Mouse (Mus musculus): Measurements from ENCODE around the gene St13. TPM values are rescaled to one million over a fixed set of nuclear protein-coding genes. Genes with fewer than 3 reads are reported as not detected.
A peak's percentile ranks its signal among the peaks of the same experiment; 100 is the strongest.

St13 gene
- polyA plus RNA-seq, 1 experiment from 2014 or later: 138 TPM

DNA sequence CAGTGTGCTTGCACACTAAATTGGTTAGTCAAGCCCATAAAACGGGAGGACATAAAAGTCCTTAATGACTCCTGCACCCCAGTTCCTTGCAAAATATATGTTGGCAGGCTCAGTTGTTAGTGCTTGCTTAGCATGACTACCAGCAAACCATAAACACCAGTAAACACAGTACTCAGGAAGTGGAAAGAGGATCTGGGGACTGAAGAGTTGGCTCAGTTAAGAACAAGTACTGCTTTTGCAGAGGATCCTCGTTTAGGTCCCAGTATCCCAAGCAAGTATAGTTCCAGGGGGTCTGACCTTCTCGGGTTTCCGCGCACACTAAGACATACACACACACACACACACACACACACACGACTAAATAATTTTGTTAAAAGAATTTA is 38.9 kb downstream of the St13 start:
- Histone ChIP-seq H3K4me1 (replicated peaks; ENCODE audit: control insufficient read depth, insufficient read depth, low read length) (peaks cover 19% of the 10 kb centered on the region; the same call in 1 of the 2 replicates), H3K27me3 (replicated peaks; ENCODE audit: control insufficient read depth, insufficient read depth, low read length) (no peaks in the 10 kb centered on the region), H3K36me3 (ENCODE audit: control insufficient read depth, insufficient read depth, low read length) (peaks cover 37% of the 10 kb centered on the region), H3K4me3 (ENCODE audit: low read depth, low read length) (peak overlapping the region; percentile 61), H3K9ac (ENCODE audit: low read length) (peak overlapping the region; percentile 58; the same call in 1 of the 2 replicates), H3K9me3 (ENCODE audit: control insufficient read depth, low read length) (no peaks in the 10 kb centered on the region), H3K4me2 (ENCODE audit: low read length) (peak overlapping the region; percentile 85), H3K27ac (ENCODE audit: low read depth) (peak overlapping the region; percentile 58)
- ATAC-seq (replicated peaks; ENCODE audit: low FRiP score, low TSS enrichment, low read depth) (peak; percentile 72), DNase-seq (ENCODE audit: low spot score) (no peak)
- WGBS: 32% methylated on average over 6 of the region's 6 CpGs

DNA sequence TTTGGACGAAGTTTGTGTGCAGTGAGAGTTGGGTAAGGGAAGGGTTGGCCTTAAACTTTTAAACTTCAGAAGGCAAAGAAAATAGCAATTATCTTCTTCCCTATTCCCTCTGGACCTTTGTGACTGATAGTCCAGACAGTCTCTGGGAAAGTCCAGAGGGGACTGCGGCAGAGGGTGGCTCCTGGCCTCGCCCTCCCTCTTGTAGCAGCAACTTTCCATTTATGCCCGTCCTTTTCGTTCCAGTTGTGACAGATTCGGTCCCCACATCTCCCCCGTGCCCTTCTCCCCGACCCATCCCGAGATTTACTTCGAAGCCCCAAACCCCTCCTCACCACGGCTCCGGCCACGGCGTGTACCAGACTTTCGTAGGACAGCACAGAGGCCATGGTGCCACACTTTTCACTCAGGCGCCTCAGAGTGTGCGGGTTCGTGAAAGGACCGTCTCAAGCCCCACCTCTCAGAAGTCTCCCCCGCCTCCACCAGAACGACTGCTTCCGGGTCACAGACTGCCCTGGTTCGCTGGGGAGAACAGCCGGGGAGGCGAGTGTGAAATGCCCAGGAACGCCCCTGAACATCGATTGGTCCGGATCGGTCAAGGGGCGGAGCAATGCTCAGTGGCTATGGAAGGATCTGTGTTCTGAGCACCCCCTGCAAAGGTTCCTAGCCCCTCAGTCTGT is 39.4 kb downstream of the St13 start, which contains the start of gene Slc25a17:
Gene Slc25a17, minus strand, starts transcription at position 468 of the 677 bp plus-strand sequence.
- WGBS: under 1% methylated on average over 30 of the region's 30 CpGs
- H3K9ac ChIP-seq (ENCODE audit: low read length): peak within 1 kb of the TSS; percentile 58
- ATAC-seq (replicated peaks; ENCODE audit: low FRiP score, low TSS enrichment, low read depth): peak; percentile 98
- H3K4me2 ChIP-seq (ENCODE audit: low read length): peak within 1 kb of the TSS; percentile 85
- peak within 1 kb of the TSS; percentile 58 for H3K27ac ChIP-seq (ENCODE audit: low read depth)
- H3K27me3 ChIP-seq (replicated peaks; ENCODE audit: control insufficient read depth, insufficient read depth, low read length): no peaks in the 10 kb centered on the region
- H3K4me3 ChIP-seq (ENCODE audit: low read depth, low read length): peak within 1 kb of the TSS; percentile 61
- H3K4me1 ChIP-seq (replicated peaks; ENCODE audit: control insufficient read depth, insufficient read depth, low read length): peaks cover 19% of the 10 kb centered on the region; the same call in 1 of the 2 replicates
- H3K9me3 ChIP-seq (ENCODE audit: control insufficient read depth, low read length): no peaks in the 10 kb centered on the region
- H3K36me3 ChIP-seq (ENCODE audit: control insufficient read depth, insufficient read depth, low read length): peaks cover 32% of the 10 kb centered on the region
- peak; percentile 96 for DNase-seq (ENCODE audit: low spot score)

DNA sequence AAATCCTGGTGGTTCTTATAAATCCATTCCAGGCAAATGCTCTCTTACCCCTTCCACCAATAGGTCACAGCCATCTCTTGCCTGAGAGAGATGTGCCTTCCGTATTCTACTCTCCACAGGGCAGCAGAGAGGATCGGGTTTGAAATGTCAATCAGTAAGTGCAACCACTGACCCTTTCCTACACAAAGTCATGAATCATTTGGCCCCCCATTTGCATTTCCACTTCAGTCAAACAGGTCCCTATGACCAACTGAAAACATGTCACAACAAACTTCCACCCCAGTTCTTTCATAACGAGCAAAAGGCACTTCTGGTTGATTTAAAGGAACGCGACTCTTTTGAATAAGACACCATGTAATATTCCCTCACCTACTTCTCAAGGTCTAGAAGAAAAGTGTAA is 40.5 kb downstream of the St13 start:
- ATAC-seq (replicated peaks; ENCODE audit: low FRiP score, low TSS enrichment, low read depth): no peak
- Histone ChIP-seq H3K27ac (ENCODE audit: low read depth) (no peak overlapping the region), H3K9ac (ENCODE audit: low read length) (no peak overlapping the region), H3K4me3 (ENCODE audit: low read depth, low read length) (peak overlapping the region; percentile 61; the same call in 1 of the 2 replicates), H3K27me3 (replicated peaks; ENCODE audit: control insufficient read depth, insufficient read depth, low read length) (no peaks in the 10 kb centered on the region), H3K9me3 (ENCODE audit: control insufficient read depth, low read length) (no peaks in the 10 kb centered on the region), H3K36me3 (ENCODE audit: control insufficient read depth, insufficient read depth, low read length) (peaks cover 21% of the 10 kb centered on the region), H3K4me2 (ENCODE audit: low read length) (peak overlapping the region; percentile 85), H3K4me1 (replicated peaks; ENCODE audit: control insufficient read depth, insufficient read depth, low read length) (peaks cover 19% of the 10 kb centered on the region; the same call in 1 of the 2 replicates)
- DNase-seq (ENCODE audit: low spot score): no peak
- 88% methylated on average over 5 of the region's 5 CpGs for WGBS

DNA sequence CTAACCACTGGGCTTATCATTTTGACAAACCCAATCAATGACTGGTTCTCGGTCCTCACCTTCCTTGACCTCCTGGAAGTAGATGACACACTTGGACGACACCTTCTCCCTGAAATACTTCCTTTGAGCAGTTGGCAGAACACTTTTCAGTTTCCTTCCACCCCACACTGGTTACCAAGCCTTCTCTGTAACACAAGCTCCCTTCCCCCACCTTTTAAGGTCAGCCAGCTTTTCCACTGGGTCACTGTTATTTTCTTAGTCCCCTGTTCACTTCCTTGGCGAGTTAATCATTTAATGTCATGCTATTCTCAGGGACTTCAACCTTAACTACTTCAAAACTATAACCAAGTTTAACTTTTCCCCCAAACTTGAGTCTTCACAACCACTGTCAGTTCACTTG is 40.9 kb downstream of the St13 start:
- H3K4me3 ChIP-seq (ENCODE audit: low read depth, low read length): no peak overlapping the region
- WGBS: 82% methylated on average over 3 of the region's 3 CpGs
- ATAC-seq (replicated peaks; ENCODE audit: low FRiP score, low TSS enrichment, low read depth) (no peak), DNase-seq (ENCODE audit: low spot score) (no peak)
- H3K4me2 ChIP-seq (ENCODE audit: low read length): peak overlapping the region; percentile 85; the same call in 1 of the 2 replicates
- peaks cover 16% of the 10 kb centered on the region for H3K36me3 ChIP-seq (ENCODE audit: control insufficient read depth, insufficient read depth, low read length)
- no peak overlapping the region for H3K27ac ChIP-seq (ENCODE audit: low read depth)
- H3K4me1 ChIP-seq (replicated peaks; ENCODE audit: control insufficient read depth, insufficient read depth, low read length): peaks cover 19% of the 10 kb centered on the region; the same call in 1 of the 2 replicates
- H3K9me3 ChIP-seq (ENCODE audit: control insufficient read depth, low read length): no peaks in the 10 kb centered on the region
- no peaks in the 10 kb centered on the region for H3K27me3 ChIP-seq (replicated peaks; ENCODE audit: control insufficient read depth, insufficient read depth, low read length)
- no peak overlapping the region for H3K9ac ChIP-seq (ENCODE audit: low read length)

DNA sequence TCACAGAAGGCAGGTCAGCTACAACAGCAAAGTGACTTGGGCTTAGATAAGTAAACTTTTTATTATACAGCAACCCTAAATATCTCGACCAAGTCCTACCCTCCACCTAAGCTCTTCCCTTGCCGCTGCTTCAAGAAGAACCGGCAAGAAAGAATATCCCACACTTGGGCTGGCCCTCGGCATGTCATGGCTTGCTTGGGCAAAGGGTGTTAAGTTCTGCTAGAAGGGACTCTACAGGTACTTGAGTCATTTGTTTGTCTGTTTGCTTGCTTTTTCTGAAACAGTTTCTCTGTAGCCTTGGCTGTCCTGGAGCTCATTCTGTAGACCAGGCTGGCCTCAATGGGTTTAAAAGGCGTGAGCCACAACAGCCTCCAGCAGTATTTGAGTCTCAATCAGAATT is 42.9 kb downstream of the St13 start:
- no peak for DNase-seq (ENCODE audit: low spot score)
- Histone ChIP-seq H3K4me3 (ENCODE audit: low read depth, low read length) (no peak overlapping the region), H3K4me1 (replicated peaks; ENCODE audit: control insufficient read depth, insufficient read depth, low read length) (peaks cover 19% of the 10 kb centered on the region; the same call in 1 of the 2 replicates), H3K27ac (ENCODE audit: low read depth) (no peak overlapping the region), H3K9ac (ENCODE audit: low read length) (no peak overlapping the region), H3K36me3 (ENCODE audit: control insufficient read depth, insufficient read depth, low read length) (no peaks in the 10 kb centered on the region; the same call in 1 of the 2 replicates), H3K9me3 (ENCODE audit: control insufficient read depth, low read length) (no peaks in the 10 kb centered on the region), H3K27me3 (replicated peaks; ENCODE audit: control insufficient read depth, insufficient read depth, low read length) (no peaks in the 10 kb centered on the region), H3K4me2 (ENCODE audit: low read length) (no peak overlapping the region)
- no peak for ATAC-seq (replicated peaks; ENCODE audit: low FRiP score, low TSS enrichment, low read depth)
- 27% methylated on average over 5 of the region's 5 CpGs for WGBS

DNA sequence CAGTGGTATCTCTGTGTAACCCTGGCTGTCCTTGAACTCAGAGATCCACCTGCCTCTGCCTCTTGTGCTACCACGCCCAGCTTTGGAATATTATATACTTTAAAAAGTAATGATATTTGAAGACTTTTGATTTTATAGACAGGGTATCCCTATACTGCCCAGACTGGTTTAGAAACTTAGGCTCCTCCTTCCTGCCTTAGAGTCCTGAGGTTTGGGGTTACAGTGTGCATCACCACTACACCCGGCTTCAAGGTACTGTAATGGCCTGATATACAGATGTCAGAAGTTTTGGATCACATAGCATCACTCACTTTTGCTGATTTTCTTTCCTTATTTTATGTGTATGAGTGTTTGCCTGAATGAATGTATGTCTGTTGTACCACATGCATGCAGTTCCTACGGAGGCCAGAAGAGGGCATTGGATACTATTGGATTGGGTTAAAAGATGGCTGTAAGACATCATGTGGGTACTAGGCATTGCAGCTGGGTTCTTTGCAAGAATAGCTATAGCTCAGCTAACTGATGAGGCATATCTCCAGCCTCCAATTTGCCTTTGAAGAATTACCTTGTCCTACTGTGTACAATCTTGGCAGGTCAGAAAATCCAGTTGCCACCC is 44.6 kb downstream of the St13 start:
- H3K27ac ChIP-seq (ENCODE audit: low read depth): no peak overlapping the region
- no peaks in the 10 kb centered on the region for H3K27me3 ChIP-seq (replicated peaks; ENCODE audit: control insufficient read depth, insufficient read depth, low read length)
- DNase-seq (ENCODE audit: low spot score) (peak; percentile 69), ATAC-seq (replicated peaks; ENCODE audit: low FRiP score, low TSS enrichment, low read depth) (0 out of 2 replicates have a peak, but pooled peaks have one; percentile 58)
- 58% methylated on average over 3 of the region's 3 CpGs for WGBS
- no peaks in the 10 kb centered on the region for H3K9me3 ChIP-seq (ENCODE audit: control insufficient read depth, low read length)
- no peak overlapping the region for H3K4me3 ChIP-seq (ENCODE audit: low read depth, low read length)
- no peak overlapping the region for H3K9ac ChIP-seq (ENCODE audit: low read length)
- H3K4me1 ChIP-seq (replicated peaks; ENCODE audit: control insufficient read depth, insufficient read depth, low read length): peaks cover 18% of the 10 kb centered on the region; the same call in 1 of the 2 replicates
- H3K36me3 ChIP-seq (ENCODE audit: control insufficient read depth, insufficient read depth, low read length): no peaks in the 10 kb centered on the region; the same call in 1 of the 2 replicates
- no peak overlapping the region for H3K4me2 ChIP-seq (ENCODE audit: low read length)

DNA sequence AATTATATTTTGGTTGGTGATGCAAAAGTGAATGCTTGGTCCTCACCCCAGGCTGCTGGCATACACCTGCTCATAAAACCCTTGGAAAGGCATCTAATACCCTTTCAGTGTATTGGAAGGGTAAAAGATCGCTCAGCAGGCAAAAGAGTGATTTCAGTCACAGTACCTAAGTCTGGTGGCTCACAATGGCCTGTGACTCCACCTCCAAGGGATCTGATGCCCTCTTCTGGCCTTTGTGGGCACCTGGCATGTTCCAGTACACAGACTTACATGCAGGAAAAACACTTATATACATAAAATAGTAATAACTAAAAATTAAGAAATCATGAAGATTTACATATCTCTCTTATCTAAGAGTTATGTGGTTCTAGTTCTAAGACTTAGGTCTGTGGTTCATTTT is 47.2 kb downstream of the St13 start:
- WGBS: 70% methylated on average over 1 of the region's 1 CpGs
- H3K27ac ChIP-seq (ENCODE audit: low read depth): no peak overlapping the region
- ATAC-seq (replicated peaks; ENCODE audit: low FRiP score, low TSS enrichment, low read depth) (no peak), DNase-seq (ENCODE audit: low spot score) (no peak)
- no peak overlapping the region for H3K9ac ChIP-seq (ENCODE audit: low read length)
- 0 out of 2 replicates have a peak, but pooled peaks cover 5% of the 10 kb centered on the region for H3K4me1 ChIP-seq (replicated peaks; ENCODE audit: control insufficient read depth, insufficient read depth, low read length)
- no peaks in the 10 kb centered on the region for H3K9me3 ChIP-seq (ENCODE audit: control insufficient read depth, low read length)
- H3K4me3 ChIP-seq (ENCODE audit: low read depth, low read length): no peak overlapping the region
- no peaks in the 10 kb centered on the region for H3K36me3 ChIP-seq (ENCODE audit: control insufficient read depth, insufficient read depth, low read length)
- no peak overlapping the region for H3K4me2 ChIP-seq (ENCODE audit: low read length)
- no peaks in the 10 kb centered on the region for H3K27me3 ChIP-seq (replicated peaks; ENCODE audit: control insufficient read depth, insufficient read depth, low read length)

DNA sequence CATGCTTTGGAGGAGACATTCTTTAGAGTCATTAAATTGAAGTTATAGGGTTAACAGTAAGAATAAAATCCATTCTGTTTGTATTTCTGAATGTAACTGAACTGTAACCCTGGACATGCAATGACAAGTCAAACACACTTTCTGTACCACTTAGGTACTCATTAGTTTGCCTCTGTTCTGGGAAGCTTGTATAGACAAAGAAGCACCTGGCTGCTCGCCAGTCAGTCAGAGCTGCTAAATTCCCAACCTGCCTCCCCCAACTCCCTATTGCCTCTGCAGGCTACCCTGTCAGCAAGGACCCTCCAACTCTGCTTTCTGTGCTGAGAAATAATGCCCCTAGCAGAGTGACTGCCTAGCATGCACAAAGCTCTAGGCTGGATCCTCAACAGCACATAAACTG is 49.5 kb downstream of the St13 start:
- Histone ChIP-seq H3K4me1 (replicated peaks; ENCODE audit: control insufficient read depth, insufficient read depth, low read length) (0 out of 2 replicates have a peak, but pooled peaks cover 5% of the 10 kb centered on the region), H3K36me3 (ENCODE audit: control insufficient read depth, insufficient read depth, low read length) (no peaks in the 10 kb centered on the region), H3K9ac (ENCODE audit: low read length) (no peak overlapping the region), H3K27ac (ENCODE audit: low read depth) (no peak overlapping the region), H3K9me3 (ENCODE audit: control insufficient read depth, low read length) (no peaks in the 10 kb centered on the region), H3K4me3 (ENCODE audit: low read depth, low read length) (no peak overlapping the region), H3K27me3 (replicated peaks; ENCODE audit: control insufficient read depth, insufficient read depth, low read length) (no peaks in the 10 kb centered on the region), H3K4me2 (ENCODE audit: low read length) (no peak overlapping the region)
- no peak for DNase-seq (ENCODE audit: low spot score)
- WGBS: 53% methylated on average over 1 of the region's 1 CpGs
- ATAC-seq (replicated peaks; ENCODE audit: low FRiP score, low TSS enrichment, low read depth): no peak

Data from intestine, embryonic 14.5 days (tissue).